In the genomic region with DNA sequence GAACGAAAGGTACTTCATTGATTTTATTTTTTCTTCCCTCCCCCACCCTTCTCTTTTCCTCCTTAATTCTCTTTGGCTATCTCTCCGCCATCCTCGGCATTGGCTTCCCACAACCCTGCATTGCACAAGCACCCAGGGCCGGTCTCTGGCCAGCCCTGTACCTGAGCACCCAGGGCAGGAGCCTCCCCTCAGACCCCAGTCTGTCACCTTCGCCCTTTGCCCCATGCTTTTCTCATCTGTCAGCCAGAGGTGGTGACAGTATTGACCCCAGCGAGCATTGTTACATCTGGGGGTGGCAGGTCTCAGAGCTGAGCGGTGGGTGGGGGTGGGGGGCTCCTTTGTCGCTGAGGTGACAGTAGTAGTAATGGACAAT, we compare ENCODE assay signal across 18 mouse cellular contexts. TPM values are rescaled to one million over a fixed set of nuclear protein-coding genes. Genes with fewer than 3 reads are reported as not detected.
DNase-seq lines count a peak whose midpoint lies in the region; ATAC-seq and TF ChIP-seq lines count a peak whose summit lies in the region.
"Had no signal": no experiment of that assay in that cellular context is flagged by ENCODE, and none has a peak within 500 bp of the region (broad histone marks: within the 10 kb centered on the region; RNA-seq: fewer than 3 reads in every experiment).

No protein-coding gene starts in this region.

- peaks cover 45% of the 10 kb centered on the region for H3K4me1 ChIP-seq in forebrain, embryonic 13.5 days
- peaks cover 19% of the 10 kb centered on the region for H3K4me1 ChIP-seq in forebrain, embryonic 14.5 days (ENCODE audit: control insufficient read depth, insufficient read depth, low read length)
- peaks cover 72% of the 10 kb centered on the region for H3K4me1 ChIP-seq in G1E (ENCODE audit: insufficient read depth, low read depth, low read length)
- H3K4me1 ChIP-seq in liver, postnatal 0 days (ENCODE audit: insufficient read depth): peaks cover 8% of the 10 kb centered on the region

- H3K4me3 ChIP-seq in forebrain, embryonic 13.5 days: no peak overlapping the region
- H3K4me3 ChIP-seq in forebrain, embryonic 14.5 days (ENCODE audit: low read depth, low read length): no peak overlapping the region
- peak overlapping the region; percentile 60; the same call in 1 of the 2 replicates for H3K4me3 ChIP-seq in G1E (ENCODE audit: low read depth, low read length)
- H3K4me3 ChIP-seq in liver, postnatal 0 days (ENCODE audit: low read depth, low read length): no peak overlapping the region
- H3K4me3 ChIP-seq: heart, adult 2 months; heart, embryonic 15.5 days; midbrain, embryonic 12.5 days had no signal

- H3K4me2 ChIP-seq in forebrain, embryonic 13.5 days: no peak overlapping the region
- no peak overlapping the region for H3K4me2 ChIP-seq in forebrain, embryonic 14.5 days (ENCODE audit: low read length)
- H3K4me2 ChIP-seq in liver, postnatal 0 days (ENCODE audit: low read depth, low read length): no peak overlapping the region
- H3K4me2 ChIP-seq: heart, embryonic 15.5 days; midbrain, embryonic 12.5 days had no signal

- ATAC-seq in forebrain, embryonic 13.5 days: no peak
- ATAC-seq in forebrain, embryonic 14.5 days: no peak
- peak; percentile 47 for ATAC-seq in G1E (ENCODE audit: extremely low read depth, insufficient number of reproducible peaks, low FRiP score, poor library complexity, severe bottlenecking)
- peak; percentile 77 for ATAC-seq in liver, postnatal 0 days
- no peak for ATAC-seq in megakaryocyte progenitor cell, adult 5-6 weeks (replicated peaks; ENCODE audit: poor library complexity)

- H3K27me3 ChIP-seq in forebrain, embryonic 13.5 days: no peaks in the 10 kb centered on the region
- no peaks in the 10 kb centered on the region for H3K27me3 ChIP-seq in forebrain, embryonic 14.5 days (replicated peaks; ENCODE audit: control insufficient read depth, insufficient read depth, low read length)
- no peaks in the 10 kb centered on the region for H3K27me3 ChIP-seq in G1E (ENCODE audit: insufficient read depth, low read length)
- H3K27me3 ChIP-seq in liver, postnatal 0 days (ENCODE audit: insufficient read depth, low read length): no peaks in the 10 kb centered on the region
- H3K27me3 ChIP-seq: heart, embryonic 15.5 days; midbrain, embryonic 12.5 days had no signal

- H3K27ac ChIP-seq in forebrain, embryonic 13.5 days: peak overlapping the region; percentile 73
- H3K27ac ChIP-seq in forebrain, embryonic 14.5 days (ENCODE audit: low read depth, low read length): no peak overlapping the region
- H3K27ac ChIP-seq in liver, postnatal 0 days (ENCODE audit: low read depth): no peak overlapping the region
- H3K27ac ChIP-seq: heart, adult 2 months; heart, embryonic 15.5 days had no signal

- no peak for TF ChIP-seq EP300 in liver, postnatal 0 days (IDR thresholded peaks at IDR 0.05; ENCODE audit: low read depth)

- H3K36me3 ChIP-seq in forebrain, embryonic 13.5 days (ENCODE audit: poor library complexity, severe bottlenecking): peaks cover 9% of the 10 kb centered on the region
- H3K36me3 ChIP-seq in forebrain, embryonic 14.5 days (ENCODE audit: control insufficient read depth, insufficient read depth, low read length): peaks cover 7% of the 10 kb centered on the region; the same call in 1 of the 2 replicates
- peaks cover 90% of the 10 kb centered on the region for H3K36me3 ChIP-seq in G1E (replicated peaks)
- H3K36me3 ChIP-seq in liver, postnatal 0 days (replicated peaks; ENCODE audit: insufficient read depth, low read length): peaks cover 5% of the 10 kb centered on the region; the same call in 1 of the 2 replicates

- DNase-seq in forebrain, embryonic 14.5 days (ENCODE audit: low spot score): no peak
- DNase-seq in G1E (ENCODE audit: low spot score): peak; percentile 23
- peak; percentile 45 for DNase-seq in liver
- DNase-seq in liver, postnatal 0 days: peak; percentile 37
- no peak for DNase-seq in cerebellum, postnatal 25 days
- no peak for DNase-seq in right cerebral cortex, adult 18-20 months
- DNase-seq: adrenal gland, postnatal 10 days; cerebellum, postnatal 36 days; gastrocnemius, postnatal 10 days; heart, adult 2 months; kidney, adult 9 months; layer of hippocampus, postnatal 36 days; lung, adult 18-20 months; lung, postnatal 36 days had no signal

- WGBS in forebrain, embryonic 13.5 days: 77% methylated on average over 8 of the region's 8 CpGs
- 76% methylated on average over 8 of the region's 8 CpGs for WGBS in forebrain, embryonic 14.5 days
- WGBS in liver, postnatal 0 days (ENCODE audit: insufficient replicate concordance): 45% methylated on average over 8 of the region's 8 CpGs

- no peak overlapping the region for H3K9ac ChIP-seq in forebrain, embryonic 13.5 days
- H3K9ac ChIP-seq in forebrain, embryonic 14.5 days (ENCODE audit: low read length): no peak overlapping the region
- H3K9ac ChIP-seq in liver, postnatal 0 days (replicated peaks): no peak overlapping the region
- H3K9ac ChIP-seq: heart, embryonic 15.5 days; midbrain, embryonic 12.5 days had no signal

- H3K9me3 ChIP-seq in forebrain, embryonic 13.5 days (replicated peaks): no peaks in the 10 kb centered on the region
- no peaks in the 10 kb centered on the region for H3K9me3 ChIP-seq in forebrain, embryonic 14.5 days (replicated peaks; ENCODE audit: control insufficient read depth, low read length)
- no peaks in the 10 kb centered on the region for H3K9me3 ChIP-seq in G1E (replicated peaks)
- H3K9me3 ChIP-seq in liver, postnatal 0 days (ENCODE audit: low read length): no peaks in the 10 kb centered on the region
- H3K9me3 ChIP-seq: heart, embryonic 15.5 days; midbrain, embryonic 12.5 days had no signal

- no peak for TF ChIP-seq CTCF in G1E (IDR thresholded peaks at IDR 0.05; ENCODE audit: low read depth, low read length)
- TF ChIP-seq CTCF in liver, postnatal 0 days (IDR thresholded peaks at IDR 0.05; ENCODE audit: low read depth): no peak

RNA-seq across cellular contexts. Expression of gene Rbm19, which starts 56.5 kb away (rescaled TPM):
- 17.8 and 20.2 TPM in 2 replicates for polyA plus RNA-seq in forebrain, embryonic 13.5 days (2015; fragmentation: Nextera tagmentation; extraction: Ambion mirVana)
- polyA plus RNA-seq in forebrain, embryonic 14.5 days (2014; fragmentation: Nextera tagmentation; extraction: Ambion mirVana): 12.8 and 15.0 TPM in 2 replicates
- 17.3 and 19.3 TPM in 2 replicates for total RNA-seq in G1E (2014; fragmentation: Nextera tagmentation)
- 25.1 and 25.8 TPM in 2 replicates for total RNA-seq in G1E (2017)
- polyA plus RNA-seq in G1E (2012): 34.8 and 42.5 TPM in 2 replicates
- 6.8 and 6.9 TPM in 2 replicates for polyA plus RNA-seq in liver, postnatal 0 days (2015; fragmentation: Nextera tagmentation; extraction: Ambion mirVana)
- 9.6 and 14.1 TPM in 2 replicates for total RNA-seq in megakaryocyte progenitor cell, adult 5-6 weeks (2015)
- 17.6 and 19.1 TPM in 2 replicates for total RNA-seq in megakaryocyte progenitor cell, adult 5-6 weeks (2017)

Comparison
In these comparisons a context has a peak if more than half of its experiments do, and no peak if none do; other contexts are left out.
1. ATAC-seq: peak in G1E (single experiment) and liver, postnatal 0 days (single experiment); none in forebrain, embryonic 13.5 days (single experiment), forebrain, embryonic 14.5 days (single experiment) and megakaryocyte progenitor cell, adult 5-6 weeks (single experiment).
2. DNase-seq: peak in G1E (single experiment), liver (single experiment) and liver, postnatal 0 days (single experiment); none in forebrain, embryonic 14.5 days (single experiment), cerebellum, postnatal 25 days (0 of 2) and right cerebral cortex, adult 18-20 months (single experiment).